Mouse (Mus musculus) embryo, embryonic 11.5 days (tissue): ENCODE results near the gene Gm29094.
"Not testable (repeated sequence)": the region's sequence is repeated elsewhere in the genome, so short reads cannot be mapped to it uniquely, and the experiment has no call there.

ENCODE experiments used
- DNase-seq: peaks from one replicate; pipeline ENCODE4 v3.0.0-alpha.2; 2012; ENCODE audit warnings: low read depth, low spot score

The Gm29094 gene

DNA sequence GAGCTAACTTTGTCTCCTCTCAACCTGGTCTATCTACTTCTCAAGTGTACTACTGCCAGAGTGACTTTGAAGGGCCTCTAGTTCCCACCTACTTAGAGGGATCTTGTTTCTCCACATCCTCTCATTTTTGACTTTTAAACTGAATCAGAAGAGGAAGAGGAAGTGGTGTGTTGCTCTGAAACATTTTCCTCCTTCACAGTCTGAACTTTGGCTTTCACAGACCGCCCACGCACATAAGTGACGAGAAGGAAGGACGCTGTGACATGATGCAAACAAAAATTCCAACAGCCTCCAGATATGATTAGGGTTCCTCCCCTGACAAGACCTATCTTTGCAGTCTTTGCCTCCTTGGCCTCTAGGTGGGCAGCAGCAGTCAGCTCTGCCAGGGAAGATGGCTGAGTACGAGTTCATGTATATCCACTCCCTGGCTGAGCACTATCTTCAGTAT is at the start of gene Gm29094, which contains the start of gene Bcl2a1b:
Gene Gm29094 (plus strand): TSS at position 411 of the 448 bp plus-strand sequence.
Gene Bcl2a1b (plus strand): TSS at position 241 of the 448 bp plus-strand sequence.
- not testable (repeated sequence) for DNase-seq

- DNase-seq: not testable (repeated sequence)
Measured at GRCm38 (mm10) chr9:89172539-89172938, 26.6 kb upstream of the Gm29094 start.

DNA sequence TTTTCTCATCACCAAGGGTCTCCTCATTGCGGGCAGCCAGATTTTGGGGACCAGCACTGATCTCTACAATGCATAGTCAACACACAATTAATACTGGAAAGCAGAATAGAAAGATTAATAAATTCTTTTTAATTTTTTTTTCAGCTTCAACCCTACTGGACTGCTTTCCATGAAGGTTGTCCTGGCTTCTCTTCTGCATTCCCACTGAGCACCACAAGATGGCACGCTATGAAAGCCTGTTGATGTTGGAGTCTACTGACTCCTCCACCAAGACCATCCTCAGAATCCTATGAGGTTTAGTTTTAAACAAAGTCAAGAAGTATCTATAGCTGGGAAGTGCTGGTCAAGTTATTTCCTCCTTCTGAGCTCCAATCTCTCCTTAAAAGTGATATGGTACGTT is 20.3 kb upstream of the Gm29094 start:
- DNase-seq: not testable (repeated sequence)

GRCm38 (mm10) chr9:89179469-89179868 is 19.7 kb upstream of the Gm29094 start:
- DNase-seq: not testable (repeated sequence)

DNA sequence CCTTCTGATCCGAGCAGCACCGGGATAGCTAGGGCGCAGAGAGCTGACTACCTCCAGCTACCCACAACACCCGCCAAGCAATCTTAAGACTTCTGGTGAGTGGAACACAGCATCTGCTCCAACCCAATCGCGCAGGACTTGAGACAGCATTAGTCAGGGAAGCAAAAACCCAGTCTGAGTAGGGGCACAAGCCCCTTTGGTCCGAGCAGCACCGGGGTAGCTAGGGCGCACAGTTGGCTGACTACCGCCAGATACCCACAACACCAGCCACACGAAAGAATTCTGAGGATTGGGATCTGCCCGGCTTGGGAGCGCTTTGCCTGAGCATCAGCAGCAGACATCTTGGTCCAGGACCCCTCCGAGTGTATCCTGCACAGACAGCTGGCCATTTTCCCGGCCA is 12.2 kb upstream of the Gm29094 start:
- DNase-seq: not testable (repeated sequence)

GRCm38 (mm10) chr9:89195483-89195882 is 3.7 kb upstream of the Gm29094 start:
- DNase-seq: not testable (repeated sequence)

DNA sequence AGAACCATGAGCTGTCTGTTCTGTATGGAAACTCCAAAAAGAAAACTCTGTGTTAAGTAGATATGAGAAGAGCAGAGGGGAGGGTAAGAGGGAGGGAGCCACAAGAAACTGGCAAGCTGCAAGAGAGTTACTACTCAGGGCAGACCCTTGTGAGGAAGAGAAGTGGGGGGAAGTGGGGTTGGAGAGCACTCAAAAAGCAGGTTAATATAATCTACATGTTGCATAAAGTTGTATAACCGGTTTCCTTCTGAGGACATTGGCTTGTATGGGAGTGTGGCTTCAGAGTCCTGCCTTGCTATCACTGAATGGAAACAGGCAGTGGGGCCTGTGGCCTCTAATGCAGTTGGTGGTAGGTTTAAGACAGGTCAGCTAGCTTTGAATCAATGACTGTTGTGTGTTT is 1.7 kb upstream of the Gm29094 start:
- not testable (repeated sequence) for DNase-seq

DNA sequence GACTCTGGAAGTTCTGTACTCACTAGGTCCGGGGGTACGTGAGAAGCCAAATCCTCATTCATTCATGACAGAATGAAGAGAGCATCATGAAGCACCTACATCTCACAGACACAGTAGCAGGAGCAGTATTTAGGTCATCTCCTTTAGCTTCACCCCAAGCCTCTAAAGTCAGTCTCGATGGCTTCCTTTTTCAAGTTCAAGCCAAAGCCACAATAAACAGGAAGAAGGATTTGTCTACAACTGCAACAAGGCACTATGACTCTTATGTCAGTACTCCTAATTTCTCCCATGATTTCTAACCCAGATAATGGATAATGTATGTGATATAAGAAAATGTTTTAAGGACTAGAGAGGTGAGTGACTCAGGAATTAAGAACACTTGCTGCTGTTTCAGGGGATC is 830 bp upstream of the Gm29094 start:
- DNase-seq: not testable (repeated sequence)

- not testable (repeated sequence) for DNase-seq
Measured at GRCm38 (mm10) chr9:89202256-89202655, 3.1 kb downstream of the Gm29094 start.

GRCm38 (mm10) chr9:89208939-89209338 is 9.8 kb downstream of the Gm29094 start:
- DNase-seq: not testable (repeated sequence)

DNA sequence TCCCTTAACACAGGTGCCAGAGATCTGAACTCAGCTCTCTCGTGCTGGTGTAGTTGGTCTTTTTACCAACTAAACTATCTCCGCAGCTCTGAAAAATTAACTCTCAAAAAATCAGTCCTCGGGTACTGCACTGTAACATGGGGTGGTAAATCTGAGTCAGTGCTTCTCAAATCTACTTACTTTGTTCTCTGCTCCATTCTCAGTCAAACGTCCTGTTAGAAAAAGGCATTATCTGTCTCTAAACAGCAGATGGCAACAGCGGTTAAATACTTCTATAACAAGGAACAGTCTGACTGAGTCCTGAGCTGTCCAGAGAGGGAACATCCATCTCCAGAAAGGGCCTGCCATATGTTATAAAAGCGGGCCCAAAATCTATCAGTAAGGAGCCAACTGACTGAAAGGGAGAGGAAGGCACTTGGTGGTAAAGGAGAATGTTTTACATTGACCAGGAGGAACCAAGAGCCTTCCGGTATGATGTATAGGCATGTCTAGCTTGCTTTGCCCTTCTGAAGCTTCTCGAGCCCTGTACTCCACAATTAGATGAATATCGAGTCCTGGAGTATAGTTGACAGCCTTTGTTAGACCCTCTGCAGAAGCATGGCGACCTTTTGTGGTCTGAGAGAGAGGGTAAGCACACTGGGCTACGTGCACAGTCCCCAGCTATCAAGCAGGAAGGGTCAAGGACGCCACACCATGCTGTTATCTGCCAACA is 11.3 kb downstream of the Gm29094 start, which contains the start of gene Mthfs:
Gene Mthfs (plus strand): TSS at position 324 of the 712 bp plus-strand sequence.
- DNase-seq: not testable (repeated sequence)

- DNase-seq: not testable (repeated sequence)
Measured at GRCm38 (mm10) chr9:89211065-89211858, 12.1 kb downstream of the Gm29094 start.

DNA sequence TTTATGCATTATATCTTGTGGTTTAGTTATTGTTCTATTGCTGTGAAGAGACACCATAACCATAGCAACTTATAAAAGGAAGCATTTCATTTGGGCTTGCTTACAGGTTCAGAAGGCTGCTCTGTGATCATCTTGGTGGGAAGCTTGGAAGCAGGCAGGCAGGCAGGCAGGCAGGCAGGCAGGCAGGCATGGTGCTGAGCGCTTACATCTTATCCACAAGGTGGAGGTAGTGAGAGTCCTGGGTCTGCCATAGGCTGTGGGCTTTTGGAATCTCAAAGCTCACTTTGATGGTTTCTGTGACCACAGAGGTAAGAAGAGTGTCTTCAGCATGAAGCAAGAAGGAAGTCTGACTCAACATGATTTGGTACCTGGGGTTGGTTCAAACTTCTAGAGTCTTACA is 13.2 kb downstream of the Gm29094 start:
- DNase-seq: not testable (repeated sequence)

- DNase-seq: not testable (repeated sequence)
Measured at GRCm38 (mm10) chr9:89218174-89218573, 19.0 kb downstream of the Gm29094 start.

DNA sequence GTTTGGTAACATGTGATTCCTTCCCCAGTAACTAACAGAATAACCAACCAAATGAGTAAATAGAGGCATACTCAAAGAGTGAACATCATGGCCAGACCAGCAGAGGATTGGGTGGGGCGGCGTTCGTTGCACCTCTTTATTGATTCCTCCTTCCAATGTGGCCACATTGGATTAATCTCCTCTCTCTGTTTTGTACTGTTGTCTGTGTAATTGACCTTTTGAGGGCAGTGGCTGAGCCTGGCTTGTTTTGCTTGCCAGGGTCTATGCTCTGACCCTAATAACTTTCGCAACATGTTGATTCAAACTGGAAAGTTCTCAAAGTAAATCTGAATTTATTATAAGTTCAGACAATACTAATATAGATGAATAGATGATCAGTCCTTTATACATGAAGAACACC is 20.5 kb downstream of the Gm29094 start:
- not testable (repeated sequence) for DNase-seq

DNA sequence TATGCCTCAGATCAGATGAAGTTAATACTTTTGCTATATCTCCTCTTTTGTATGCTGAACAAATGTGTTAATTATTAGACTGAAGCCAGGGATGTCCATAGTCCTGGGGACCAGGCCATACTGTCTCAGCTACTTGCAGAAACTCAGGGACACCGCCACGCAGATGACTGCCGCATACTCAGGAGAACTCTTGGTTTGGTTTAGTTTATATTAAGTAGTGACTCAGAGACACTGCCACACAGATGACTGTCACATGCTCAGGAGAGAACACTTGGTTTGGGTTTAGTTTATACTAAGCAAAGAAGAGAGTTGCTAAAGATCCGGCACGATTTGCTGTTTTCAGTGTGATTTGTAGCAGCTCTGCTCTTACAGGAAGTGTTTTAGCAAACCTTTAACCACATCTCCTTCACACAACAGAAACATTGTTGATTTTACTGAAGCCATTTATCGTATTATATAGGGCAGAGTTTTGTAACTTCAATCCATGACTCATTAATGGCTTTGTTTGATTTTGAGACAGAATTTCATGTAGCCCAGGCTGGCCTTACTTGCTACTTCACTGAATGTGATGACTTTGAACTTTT is 21.6 kb downstream of the Gm29094 start:
- not testable (repeated sequence) for DNase-seq

GRCm38 (mm10) chr9:89226071-89226470 is 26.9 kb downstream of the Gm29094 start:
- DNase-seq: no peak

GRCm38 (mm10) chr9:89228122-89228521 is 28.9 kb downstream of the Gm29094 start:
- no peak for DNase-seq

GRCm38 (mm10) chr9:89230897-89231497 is 31.8 kb downstream of the Gm29094 start:
- not testable (repeated sequence) for DNase-seq

DNA sequence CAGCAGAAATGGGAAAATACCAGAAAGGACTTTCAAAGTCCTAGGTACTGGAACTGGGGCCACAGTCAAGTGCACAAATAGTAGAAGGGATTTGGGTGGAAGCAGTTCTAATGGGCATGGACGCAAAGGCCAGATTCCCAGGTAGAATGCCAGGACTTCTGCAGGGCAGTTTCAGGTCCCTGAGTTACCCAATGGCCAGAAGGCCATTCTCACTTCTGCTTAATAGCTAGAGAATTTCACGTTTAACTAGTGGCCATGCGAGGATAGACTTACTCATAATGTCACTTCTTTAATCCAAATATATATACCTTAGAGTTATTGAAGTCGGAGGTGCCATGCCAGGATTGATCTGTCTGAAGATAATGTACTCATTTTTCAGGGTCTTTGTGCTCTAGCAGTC is 38.0 kb downstream of the Gm29094 start:
- DNase-seq: not testable (repeated sequence)

GRCm38 (mm10) chr9:89238976-89239505 is 39.9 kb downstream of the Gm29094 start:
- not testable (repeated sequence) for DNase-seq
